Mouse (Mus musculus) olfactory bulb, adult 2 months (tissue): ENCODE measurements around the gene Zfp420. TPM values are rescaled to one million over a fixed set of nuclear protein-coding genes. Genes with fewer than 3 reads are reported as not detected.

ENCODE experiments used
- H3K27ac ChIP-seq: fragments of 200-500 bp; 2 replicates; pipeline ENCODE4 v1.5.1; 2012; ENCODE audit warnings: low read depth, low read length; ENCODE audit not compliant: insufficient read depth
- H3K4me1 ChIP-seq: fragments of 200-500 bp; 2 replicates; pipeline ENCODE4 v1.6.1; 2012; ENCODE audit warnings: low read length; ENCODE audit not compliant: control insufficient read depth, insufficient read depth
- H3K4me3 ChIP-seq: fragments of 200-500 bp; 2 replicates; pipeline ENCODE4 v1.5.1; 2012; ENCODE audit warnings: mild to moderate bottlenecking, low read depth, low read length, moderate library complexity; ENCODE audit not compliant: insufficient read depth
- CTCF ChIP-seq: fragments of 200-500 bp; IDR thresholded peaks from 2 replicates; pipeline ENCODE4 v1.5.1; 2012; ENCODE audit warnings: low read depth, mild to moderate bottlenecking, low read length, moderate library complexity; ENCODE audit not compliant: insufficient read depth
- POLR2A ChIP-seq: fragments of 200-500 bp; IDR thresholded peaks from 2 replicates; pipeline ENCODE4 v1.6.1; 2012; ENCODE audit warnings: mild to moderate bottlenecking, low read depth, low read length, moderate library complexity; ENCODE audit not compliant: insufficient read depth
- WGBS: fragments of 180-500 bp; shearing (Covaris S2); methylation state at CpG from one replicate; pipeline ENCODE4 v1.1.7; 2018; 5-methylcytosine and 5-hydroxymethylcytosine counted together
- polyA plus RNA-seq: library from polyadenylated mRNA; stranded (reverse); fragments of >200 nt; gene quantifications from 2 replicates; pipeline ENCODE4 v1.2.4, GENCODE M21; 2012; ENCODE audit warnings: low replicate concordance; ENCODE audit not compliant: missing spikeins, insufficient read depth, insufficient read length

Zfp420 gene
- polyA plus RNA-seq, 1 experiment: not detected

DNA sequence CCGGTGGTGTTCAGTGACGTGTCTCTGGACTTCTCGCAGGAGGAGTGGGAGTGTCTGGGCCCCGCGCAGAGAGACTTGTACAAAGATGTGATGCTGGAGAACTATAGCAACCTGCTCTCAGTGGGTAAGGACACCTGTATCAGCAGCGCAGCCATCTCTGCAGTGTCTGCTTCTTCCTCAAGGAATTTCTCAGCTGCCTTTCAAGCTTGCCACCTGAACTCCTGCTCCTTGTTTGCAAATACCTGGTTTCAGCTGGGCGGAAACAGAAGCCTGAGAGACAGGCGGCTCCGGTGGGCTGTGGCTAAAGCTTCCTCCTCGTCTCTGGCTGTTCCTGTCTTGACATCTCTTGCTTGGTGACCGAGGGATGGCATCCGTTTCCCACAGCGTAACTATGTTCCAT is 52.4 kb downstream of the Zfp420 start:
- H3K4me1 ChIP-seq: peaks cover 3% of the 10 kb centered on the region; the same call in 1 of the 2 replicates
- TF ChIP-seq CTCF (no peak), POLR2A (no peak)
- WGBS: 92% methylated on average over 13 of the region's 13 CpGs

DNA sequence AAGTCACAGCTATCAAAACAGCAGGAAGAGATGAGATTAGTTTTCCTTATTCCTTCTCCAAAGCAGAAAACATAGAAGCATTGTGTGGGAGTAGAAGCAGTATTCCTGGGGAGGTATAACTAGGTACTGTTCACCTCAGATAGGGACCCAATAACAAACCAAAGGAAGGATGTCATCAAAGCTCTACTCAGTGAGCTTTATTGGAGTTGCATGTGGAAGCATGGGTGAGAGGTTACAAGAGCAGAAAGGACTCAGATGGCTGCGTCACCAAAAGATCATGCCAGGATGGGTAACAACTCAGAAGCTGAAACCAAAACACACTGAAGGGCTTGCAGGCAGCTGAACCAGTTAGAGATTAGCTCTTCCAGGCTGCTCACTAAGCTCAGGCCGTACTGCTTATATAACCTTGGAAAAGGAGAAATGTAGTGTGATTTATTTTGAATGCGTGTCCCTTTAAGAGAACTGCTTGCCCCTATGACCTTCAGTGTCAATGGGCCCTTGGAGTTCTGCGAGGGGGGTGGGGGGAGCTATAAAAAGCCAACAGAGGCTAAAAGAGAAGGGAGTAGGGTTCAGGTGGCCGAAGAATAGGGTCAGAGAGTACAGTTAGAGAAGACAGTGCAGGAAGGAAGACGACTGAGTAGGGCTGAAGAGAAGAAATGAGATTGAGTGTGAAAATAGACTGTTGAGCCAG is 57.7 kb downstream of the Zfp420 start:
- TF ChIP-seq CTCF: no peak
- no peak for TF ChIP-seq POLR2A
- no peak overlapping the region for H3K27ac ChIP-seq
- no peak overlapping the region for H3K4me3 ChIP-seq
- H3K4me1 ChIP-seq: peaks cover 5% of the 10 kb centered on the region; the same call in 1 of the 2 replicates
- 75% methylated on average over 6 of the region's 6 CpGs for WGBS

More for the DNA sequence above, 52.4 kb downstream of the Zfp420 start:
- Histone ChIP-seq H3K4me3 (no peak overlapping the region), H3K27ac (no peak overlapping the region)

DNA sequence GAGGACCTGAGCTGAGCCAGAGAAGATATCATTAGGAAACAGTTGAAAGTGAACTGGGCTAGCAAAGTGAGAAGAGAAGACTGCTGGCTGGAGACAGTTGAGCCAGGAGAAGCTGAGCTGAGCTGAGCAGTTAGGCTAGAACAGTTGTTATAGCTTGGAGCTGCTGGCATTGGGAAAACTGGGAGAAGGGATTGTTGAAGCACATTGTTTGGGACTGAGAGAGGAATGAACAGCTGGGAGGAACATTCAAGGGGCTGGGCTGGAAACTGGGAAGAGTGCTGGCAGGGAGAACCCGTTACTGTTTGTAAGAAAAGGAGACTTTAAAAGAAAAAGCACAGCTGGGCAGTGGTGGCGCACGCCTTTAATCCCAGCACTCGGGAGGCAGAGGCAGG is 58.3 kb downstream of the Zfp420 start:
- Histone ChIP-seq H3K27ac (no peak overlapping the region), H3K4me1 (peaks cover 5% of the 10 kb centered on the region; the same call in 1 of the 2 replicates), H3K4me3 (no peak overlapping the region)
- TF ChIP-seq POLR2A (no peak), CTCF (no peak)
- 82% methylated on average over 4 of the region's 4 CpGs for WGBS

DNA sequence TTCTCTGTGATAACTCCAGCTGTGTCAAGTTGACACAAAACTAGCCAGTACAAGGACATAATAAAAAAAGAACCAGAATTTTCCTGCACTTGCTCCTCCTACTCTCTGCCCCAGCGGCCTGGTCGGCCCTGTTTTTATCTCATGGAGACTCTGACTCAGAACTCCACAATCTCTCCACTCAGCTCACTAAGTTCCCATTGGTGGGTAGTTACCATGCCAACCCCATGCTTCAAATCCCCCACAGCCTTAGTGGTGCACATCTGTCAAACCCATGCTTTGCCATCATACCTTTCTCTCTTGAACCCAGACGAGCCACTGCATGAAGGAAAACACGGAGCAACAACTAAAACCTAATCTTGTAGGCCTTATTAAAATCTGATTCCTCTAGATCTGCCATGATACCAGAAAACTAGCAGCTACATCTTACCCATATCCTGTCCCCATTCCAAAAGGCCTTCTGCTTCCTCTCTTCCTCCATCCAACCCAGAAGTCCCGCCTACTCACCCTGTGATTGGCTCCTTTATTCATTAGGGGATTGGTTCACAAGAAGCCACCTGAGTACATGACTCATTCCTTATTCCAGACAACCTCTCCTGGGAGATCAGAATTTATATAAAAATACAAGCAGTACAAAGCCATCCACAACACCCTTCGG is 61.8 kb downstream of the Zfp420 start:
- Histone ChIP-seq H3K4me1 (peaks cover 5% of the 10 kb centered on the region; the same call in 1 of the 2 replicates), H3K4me3 (0 out of 2 replicates have a peak overlapping the region, but pooled peaks have one; percentile 8), H3K27ac (peak overlapping the region; percentile 67; the same call in 1 of the 2 replicates)
- TF ChIP-seq POLR2A (no peak), CTCF (no peak)
- 59% methylated on average over 6 of the region's 6 CpGs for WGBS

DNA sequence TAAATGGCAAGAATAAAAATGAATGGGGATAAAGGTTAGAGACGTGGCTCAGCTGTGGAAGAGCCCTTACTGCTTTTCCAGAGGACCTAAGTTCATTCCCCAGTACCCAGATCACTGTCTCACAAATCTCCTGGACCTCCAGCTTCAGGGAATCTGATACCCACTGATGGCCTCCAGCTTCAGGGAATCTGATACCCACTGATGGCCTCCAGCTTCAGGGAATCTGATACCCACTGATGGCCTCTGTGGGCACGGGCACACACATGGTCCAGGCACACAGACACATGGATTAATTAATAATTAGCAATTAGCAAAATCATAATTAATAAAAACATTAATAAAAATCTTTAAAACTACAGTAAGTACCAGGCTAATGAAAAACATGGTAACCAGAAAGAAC is 63.0 kb downstream of the Zfp420 start:
- H3K4me3 ChIP-seq: no peak overlapping the region
- no peak overlapping the region for H3K27ac ChIP-seq
- WGBS: 66% methylated on average over 2 of the region's 2 CpGs
- H3K4me1 ChIP-seq: peaks cover 5% of the 10 kb centered on the region; the same call in 1 of the 2 replicates
- TF ChIP-seq CTCF (no peak), POLR2A (no peak)

Other genes with a start within 250 kb of the Zfp420 start
- gene Catsperg2, start 132.9 kb upstream of the Zfp420 start, polyA plus RNA-seq: not detected in 2 replicates
- not detected in 2 replicates for gene Zfp84, start 91.4 kb upstream of the Zfp420 start, polyA plus RNA-seq
- not detected in 2 replicates for gene Zfp30, start 76.0 kb upstream of the Zfp420 start, polyA plus RNA-seq
- gene Zfp790, start 43.9 kb upstream of the Zfp420 start, polyA plus RNA-seq: not detected in 2 replicates
- not detected in 2 replicates for gene Zfp940, start 6.3 kb upstream of the Zfp420 start, polyA plus RNA-seq
- not detected in 2 replicates for gene Zfp27, start 46.6 kb downstream of the Zfp420 start, polyA plus RNA-seq
- gene Zfp383, start 48.2 kb downstream of the Zfp420 start, polyA plus RNA-seq: not detected in 2 replicates
- not detected in 2 replicates for gene Zfp74, start 94.1 kb downstream of the Zfp420 start, polyA plus RNA-seq
- gene Zfp568, start 124.0 kb downstream of the Zfp420 start, polyA plus RNA-seq: not detected in 2 replicates
- gene Zfp14, start 191.4 kb downstream of the Zfp420 start, polyA plus RNA-seq: not detected in 2 replicates
- gene Zfp82, start 212.9 kb downstream of the Zfp420 start, polyA plus RNA-seq: not detected in 2 replicates
- not detected in 2 replicates for gene Gm26920, start 230.4 kb downstream of the Zfp420 start, polyA plus RNA-seq
- not detected in 2 replicates for gene Zfp566, start 230.5 kb downstream of the Zfp420 start, polyA plus RNA-seq
- 238 TPM in 1 of 2 replicates, not detected in the other for gene Zfp260, start 234.8 kb downstream of the Zfp420 start, polyA plus RNA-seq